Mouse (Mus musculus) liver, embryonic 14.5 days (tissue): ENCODE data around the gene Agrp.

Experiments
- CTCF ChIP-seq: IDR thresholded peaks from 2 replicates; pipeline ENCODE4 v1.5.1; 2016; ENCODE audit warnings: antibody characterized with exemption, low read depth, control low read depth
- EP300 ChIP-seq: IDR thresholded peaks from 2 replicates; pipeline ENCODE4 v1.6.1; 2016; ENCODE audit warnings: antibody characterized with exemption, low read depth

- no peak for TF ChIP-seq EP300
- TF ChIP-seq CTCF = no peak
These were observed 100.0 kb downstream of the Agrp start for GRCm38 (mm10) chr8:105537011-105537677.
